Mouse (Mus musculus): ENCODE results near the gene Plekhh2.

The Plekhh2 gene

DNA sequence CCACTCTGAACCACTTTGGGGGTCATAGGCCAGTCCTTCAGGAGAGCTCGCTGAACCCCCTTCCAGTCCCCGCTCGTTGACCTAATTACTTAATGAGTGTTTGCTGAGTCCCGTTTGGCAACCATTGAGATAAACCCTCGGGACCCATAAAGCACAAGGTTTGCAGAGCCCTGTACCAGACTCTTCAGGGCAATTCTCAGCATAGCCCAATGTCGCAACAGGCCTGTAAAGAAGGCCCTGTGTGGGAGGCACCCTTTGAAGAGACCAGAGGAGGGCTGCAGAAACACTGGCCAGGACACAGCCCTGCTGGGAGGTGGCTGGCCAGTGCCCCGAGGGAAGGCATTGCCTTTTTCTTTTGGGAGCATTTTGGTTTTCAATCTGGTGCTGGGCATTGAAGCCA, 100.3 kb downstream of the Plekhh2 start:
- DNase-seq, result no peak

DNA sequence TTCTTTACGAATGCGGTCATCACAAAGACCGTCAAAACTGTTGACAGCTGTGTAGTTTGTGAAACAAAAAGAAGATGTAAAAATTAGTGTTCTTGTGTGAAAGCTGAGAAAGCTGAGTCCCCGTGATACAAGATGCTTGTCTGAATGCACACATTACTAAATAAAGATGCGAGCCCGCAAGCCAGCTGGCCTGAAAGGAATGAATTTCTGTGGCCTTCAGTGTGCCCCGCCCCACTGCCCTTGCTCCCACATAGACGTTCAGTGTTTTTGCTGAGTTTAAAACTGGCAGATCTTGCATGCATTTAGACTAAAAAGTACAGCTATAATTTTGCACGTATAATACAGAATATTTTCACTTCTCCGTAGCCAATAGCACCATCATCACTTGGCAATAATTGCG, 104.1 kb downstream of the Plekhh2 start:
- DNase-seq, result no peak

DNA sequence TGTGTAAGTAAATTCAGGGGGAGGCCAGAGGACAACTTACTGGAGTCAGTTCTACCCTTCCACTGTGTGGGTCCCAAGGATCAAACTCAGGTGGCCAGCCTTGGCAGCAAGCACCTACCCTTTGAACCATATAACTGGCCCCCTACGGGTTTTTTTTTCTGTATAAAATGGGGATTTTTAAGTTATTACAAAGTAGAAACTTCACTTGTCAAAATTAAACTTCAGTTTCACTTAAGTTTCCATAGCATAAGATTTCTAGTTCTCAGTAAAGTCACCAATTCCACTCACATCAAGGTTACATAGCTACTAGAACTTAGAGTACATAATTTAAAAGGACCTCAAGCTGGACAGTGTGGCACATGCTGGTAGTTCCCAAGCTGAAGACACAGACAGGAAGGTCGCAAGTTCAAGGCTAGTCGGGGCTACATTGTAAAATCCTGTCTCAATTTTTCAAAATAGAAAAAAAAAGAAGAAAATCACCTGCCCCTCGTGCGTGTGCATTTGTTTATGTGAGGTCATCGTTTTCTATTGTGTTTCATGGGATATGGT, 104.9 kb downstream of the Plekhh2 start:
- DNase-seq, result no peak

DNA sequence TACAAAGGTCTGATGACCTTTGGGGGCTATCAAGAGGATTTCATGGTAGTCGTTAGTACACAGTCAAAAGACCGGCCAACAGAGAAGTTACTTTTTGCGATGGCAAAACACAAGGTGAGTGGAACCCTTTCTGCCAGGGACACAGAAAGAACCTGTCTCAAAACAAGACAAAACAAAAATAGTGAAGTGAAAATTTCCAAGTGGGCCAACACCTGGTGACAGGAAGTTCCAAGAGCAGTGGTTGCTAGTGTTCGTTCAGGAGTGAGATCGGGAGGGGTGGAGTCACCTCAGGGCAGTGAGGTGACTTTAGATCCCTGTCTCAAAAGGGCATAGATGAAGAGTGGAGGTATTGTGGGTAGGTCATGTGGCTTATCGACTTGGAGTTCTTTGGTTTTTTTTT, 106.3 kb downstream of the Plekhh2 start:
- DNase-seq, result no peak

DNA sequence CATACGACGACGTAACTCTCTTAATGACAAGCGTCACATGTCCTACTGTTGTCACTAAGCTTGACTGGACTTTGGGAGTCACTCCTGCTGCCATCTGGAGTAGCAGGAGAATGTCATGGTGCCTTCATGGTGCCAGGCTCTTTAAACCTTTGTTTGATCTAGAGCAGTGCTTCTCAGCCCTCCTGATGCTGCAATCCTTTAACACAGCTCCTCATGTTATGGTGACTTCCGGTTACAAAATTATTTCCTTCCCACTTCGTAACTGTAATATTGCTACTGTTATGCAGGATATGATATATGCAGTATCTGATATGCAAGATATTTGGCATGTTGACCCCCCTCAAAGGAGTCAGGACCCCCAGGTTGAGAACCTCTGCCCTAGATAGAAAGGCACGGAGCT, 107.4 kb downstream of the Plekhh2 start:
- DNase-seq, result no peak

DNA sequence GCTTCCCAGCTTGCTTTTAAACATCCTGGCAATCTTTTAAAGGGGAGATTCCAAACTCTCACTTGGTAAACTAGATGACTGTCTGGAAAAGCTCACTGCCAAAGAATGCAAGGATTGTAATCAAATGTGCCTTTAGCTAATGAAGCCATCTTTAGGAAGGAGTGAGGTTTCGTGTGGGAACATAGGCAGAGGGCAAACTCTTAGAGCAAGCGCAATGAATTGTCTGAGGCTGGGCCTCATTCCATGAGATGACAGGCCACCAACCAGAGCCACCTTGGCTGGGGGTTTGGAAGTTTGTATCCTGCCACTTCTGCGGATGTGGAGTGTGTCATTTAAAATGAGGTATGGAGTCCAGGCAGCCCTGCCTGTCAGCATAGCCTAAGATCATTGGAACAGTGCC, 108.4 kb downstream of the Plekhh2 start:
- DNase-seq, result no peak

DNA sequence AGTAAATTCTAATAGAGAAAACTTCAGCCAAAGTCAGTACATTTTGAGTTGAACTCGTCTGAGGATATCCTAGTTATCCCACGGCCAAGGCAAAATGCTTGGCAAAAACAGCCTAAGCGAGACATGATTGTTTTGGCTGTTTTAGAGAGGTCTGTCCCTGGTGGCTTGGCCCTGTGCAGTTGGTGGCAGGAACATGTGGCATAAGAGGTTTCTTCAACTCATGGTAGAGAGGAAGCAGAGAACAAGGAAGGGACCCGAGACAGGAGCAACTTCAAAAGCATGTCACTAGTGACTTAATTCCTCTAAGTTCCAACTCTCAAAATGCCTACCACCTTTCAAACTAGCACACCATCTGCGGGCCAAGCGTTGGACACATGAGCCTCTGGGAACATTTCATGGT, 108.9 kb downstream of the Plekhh2 start:
- no peak for DNase-seq

DNA sequence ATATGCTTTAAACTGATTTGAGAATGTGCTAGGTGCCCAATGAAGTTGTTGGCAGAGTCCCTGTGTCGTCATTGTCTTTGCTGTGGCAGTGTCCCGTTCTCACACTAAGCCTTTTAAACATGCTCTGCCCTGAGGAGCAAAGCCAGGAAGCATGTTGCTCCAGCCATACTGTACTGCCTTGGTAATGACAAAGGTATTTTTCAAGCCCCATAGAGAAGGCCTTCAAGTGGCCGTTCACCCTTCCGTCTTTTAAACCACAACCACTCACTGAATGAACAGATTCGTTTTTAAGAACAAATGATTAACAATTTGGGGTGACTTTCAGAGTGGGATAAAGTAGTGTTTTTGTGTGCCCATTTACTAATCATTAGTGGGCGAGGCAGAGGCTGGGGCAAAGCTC, 109.5 kb downstream of the Plekhh2 start:
- DNase-seq, result no peak

DNA sequence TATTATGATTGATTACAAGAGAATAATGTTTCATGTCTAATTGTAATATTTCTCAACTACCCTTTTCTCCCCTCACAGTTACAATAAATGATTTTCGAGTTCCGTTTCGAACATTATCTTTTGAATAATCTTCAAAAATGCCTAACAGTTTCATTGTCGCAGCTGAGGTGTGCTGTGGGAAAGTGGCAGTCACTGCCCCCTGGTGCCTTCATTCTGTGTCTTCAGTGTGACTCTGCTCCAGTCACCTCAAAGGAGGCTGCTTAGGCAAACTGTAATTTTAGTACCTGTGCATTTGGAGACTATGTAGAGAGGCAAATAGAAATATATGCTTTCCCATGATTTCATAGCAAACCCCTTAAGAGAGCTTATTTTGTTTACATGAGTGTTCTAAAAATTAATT, 110.3 kb downstream of the Plekhh2 start:
- no peak for DNase-seq

DNA sequence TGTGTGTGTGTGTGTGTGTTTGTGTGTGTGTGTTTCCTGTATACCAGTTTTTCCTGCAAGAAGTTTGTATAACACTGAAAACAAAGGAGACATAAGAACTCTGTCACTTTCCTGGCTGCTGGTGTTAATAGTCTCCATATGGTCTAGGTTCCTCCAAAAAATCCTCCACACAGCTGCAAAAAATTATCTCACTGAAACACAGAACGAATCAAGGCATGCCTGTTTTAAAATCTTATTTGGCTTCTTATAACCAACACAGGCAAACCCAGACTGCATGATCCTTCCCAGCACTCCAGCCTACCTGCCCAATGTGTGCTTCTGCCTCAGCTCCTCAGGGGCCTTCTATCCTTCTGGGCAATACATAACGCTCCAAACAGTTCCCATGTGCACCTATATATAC, 111.2 kb downstream of the Plekhh2 start:
- DNase-seq, result no peak

DNA sequence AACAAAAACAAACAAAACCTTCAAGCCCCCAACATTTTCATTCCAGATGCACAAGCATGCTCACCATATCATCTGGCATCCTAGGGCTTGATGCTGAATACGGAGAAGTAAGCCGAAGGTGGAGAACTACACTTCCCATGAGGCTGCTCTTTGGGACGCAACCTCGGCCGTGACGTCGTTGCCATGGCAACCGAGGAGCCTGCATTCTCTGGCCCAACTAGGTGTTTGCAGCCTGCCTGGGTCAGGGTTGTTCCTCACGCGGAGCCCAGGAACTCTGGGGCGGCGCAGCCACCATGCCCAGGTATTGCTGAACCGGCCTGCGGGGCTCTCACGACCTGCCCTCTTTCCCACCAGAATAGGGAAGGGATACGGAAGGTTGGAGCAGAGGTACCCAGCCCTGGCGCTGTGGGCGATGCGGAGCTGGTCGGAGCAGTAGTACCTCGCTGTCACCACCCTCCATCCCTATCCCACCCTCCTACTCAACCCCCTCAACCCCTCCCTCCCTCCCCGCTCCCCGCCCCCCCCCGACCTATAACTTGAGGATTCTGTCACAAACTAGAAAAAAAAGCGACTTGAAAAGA, 114.7 kb downstream of the Plekhh2 start, which contains the start of gene Dync2li1:
Gene Dync2li1 (plus strand): TSS at position 221 of the 581 bp plus-strand sequence.
- peak; percentile 94 for DNase-seq

DNA sequence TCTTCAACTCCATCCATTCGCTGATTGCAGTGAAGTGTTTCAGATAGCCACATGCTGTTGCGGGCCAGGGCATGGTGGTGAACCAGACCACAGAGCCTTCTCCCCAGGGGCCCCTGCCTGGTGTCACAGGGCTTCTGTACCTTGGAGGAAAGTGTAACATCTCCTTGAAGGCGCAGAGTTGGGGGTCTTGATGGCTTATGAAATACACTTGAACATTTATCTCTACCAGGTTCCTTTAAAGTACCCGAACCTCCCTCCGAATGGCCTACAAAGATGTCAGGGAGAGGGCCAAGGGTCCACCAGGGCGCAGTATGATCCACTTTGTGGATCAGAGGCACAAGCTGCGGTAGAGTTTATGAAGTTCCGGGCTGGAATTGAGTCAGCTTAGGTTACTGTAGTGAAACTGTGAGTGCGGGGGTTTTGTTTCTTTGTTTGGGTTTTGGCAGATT, 115.2 kb downstream of the Plekhh2 start:
- DNase-seq, result peak; percentile 12

DNA sequence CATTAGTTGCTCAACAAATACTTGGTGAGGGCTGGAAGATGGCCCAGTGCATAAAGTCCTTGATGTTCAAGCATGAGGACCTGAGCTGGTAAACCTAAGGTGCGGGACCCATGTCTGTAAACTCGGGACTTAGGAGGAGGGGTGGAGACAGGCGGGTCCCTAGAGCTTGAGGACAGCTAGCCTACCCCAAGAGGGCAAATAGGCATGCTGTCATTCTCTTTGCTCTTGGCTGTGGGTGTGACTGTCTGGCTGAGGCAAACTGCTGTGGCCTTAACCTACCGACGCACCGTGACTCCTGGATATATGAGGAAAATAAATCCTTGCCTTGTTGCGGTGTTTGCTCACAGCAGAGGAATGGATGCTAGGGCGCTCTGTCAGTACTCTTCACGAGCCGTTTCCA, 116.0 kb downstream of the Plekhh2 start:
- DNase-seq, result no peak

DNA sequence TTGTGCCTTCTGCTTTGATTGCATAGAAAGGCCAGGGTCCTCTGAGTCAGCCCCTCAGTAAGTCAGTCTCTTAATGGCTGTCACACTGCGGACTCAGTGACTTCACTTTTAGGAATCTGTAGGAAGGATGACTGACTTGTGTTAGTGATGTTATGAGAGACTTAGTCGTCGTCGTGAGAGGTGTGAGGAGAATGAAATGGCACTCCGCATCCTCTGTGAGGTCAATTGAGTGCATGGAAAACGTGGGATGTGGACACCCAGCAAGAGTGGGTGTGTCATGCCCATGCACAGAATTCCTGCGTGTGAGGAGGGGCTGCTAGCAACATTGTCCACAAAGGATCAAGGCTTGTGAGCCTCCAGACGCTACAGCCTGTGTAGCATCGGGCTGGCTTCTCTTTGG, 116.9 kb downstream of the Plekhh2 start:
- peak; percentile 15 for DNase-seq

DNA sequence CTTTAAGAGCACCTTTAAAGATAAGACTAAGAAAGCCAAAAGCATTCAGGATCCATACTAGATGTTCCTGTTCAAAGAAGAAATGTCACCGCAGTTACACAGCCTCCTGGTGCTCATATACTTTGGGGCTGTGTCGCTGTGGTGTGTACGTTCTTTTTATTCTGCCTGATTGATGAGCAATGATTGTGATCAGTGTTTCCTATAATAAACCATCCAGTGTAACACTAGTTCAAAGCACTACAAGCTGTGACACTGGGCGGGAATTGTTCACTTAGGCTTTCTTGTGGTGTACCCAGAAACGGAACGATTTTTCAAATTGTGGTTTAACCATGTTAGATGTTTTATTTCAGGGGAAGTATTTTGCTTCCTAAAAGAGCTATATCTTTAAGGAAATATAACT, 120.1 kb downstream of the Plekhh2 start:
- DNase-seq, result no peak

DNA sequence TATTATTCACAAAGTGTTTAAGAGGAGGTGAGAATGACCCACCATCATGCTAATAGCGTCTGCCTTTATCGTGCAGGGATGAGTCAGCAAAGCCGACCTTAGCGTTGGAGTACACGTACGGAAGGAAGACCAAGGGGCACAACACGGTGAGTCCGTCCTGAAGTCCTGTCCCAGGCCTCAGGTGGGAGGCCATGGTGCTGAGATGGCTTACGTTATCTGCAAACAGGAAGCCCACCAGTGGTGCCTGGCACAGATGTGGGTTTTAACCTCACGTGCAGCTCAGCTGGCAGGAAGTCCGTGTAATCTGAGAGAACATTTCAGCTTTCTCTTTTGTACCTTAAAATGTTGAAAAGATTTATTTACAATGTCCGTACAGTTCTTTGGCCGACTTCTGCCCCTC, 121.7 kb downstream of the Plekhh2 start:
- DNase-seq, result no peak

DNA sequence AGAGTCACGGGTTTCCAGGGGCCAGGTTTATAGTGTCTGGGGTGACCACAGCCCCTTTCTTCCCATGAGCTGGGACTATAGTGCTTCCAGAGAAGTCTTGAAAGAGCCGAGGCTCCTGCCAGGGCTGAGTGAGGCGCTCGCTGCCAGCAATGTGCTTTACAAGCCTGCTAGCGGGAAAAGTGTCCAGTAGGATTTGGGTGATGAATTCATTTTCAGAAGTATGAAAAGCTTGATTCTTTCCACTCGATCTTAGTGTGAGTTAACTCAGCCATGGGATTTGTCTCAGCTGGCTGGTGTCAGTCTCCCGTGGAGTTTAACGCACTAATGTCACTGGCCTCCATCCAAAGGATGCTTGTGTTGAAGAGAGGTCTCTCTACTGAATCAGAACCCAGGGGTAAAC, 124.6 kb downstream of the Plekhh2 start:
- no peak for DNase-seq

DNA sequence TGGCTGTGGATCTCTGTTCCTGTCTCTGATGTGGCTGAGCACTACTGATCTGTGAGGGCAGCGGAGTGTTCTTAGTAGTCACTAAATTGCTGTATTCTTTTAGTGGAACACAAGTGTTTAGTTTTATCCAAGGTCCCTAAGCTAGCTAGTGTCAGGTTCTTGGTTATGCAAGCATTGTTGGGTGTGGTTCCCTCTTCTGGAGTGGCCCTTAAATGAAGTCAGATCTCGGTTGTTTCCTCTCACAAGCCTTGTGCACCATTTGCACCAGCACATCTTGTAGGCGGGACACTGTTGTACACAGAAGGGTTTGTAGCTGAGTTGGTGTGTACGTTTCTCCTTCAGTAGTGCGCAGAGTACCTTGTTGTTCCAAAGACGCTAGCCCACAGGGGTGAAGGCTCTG, 126.3 kb downstream of the Plekhh2 start:
- no peak for DNase-seq

DNA sequence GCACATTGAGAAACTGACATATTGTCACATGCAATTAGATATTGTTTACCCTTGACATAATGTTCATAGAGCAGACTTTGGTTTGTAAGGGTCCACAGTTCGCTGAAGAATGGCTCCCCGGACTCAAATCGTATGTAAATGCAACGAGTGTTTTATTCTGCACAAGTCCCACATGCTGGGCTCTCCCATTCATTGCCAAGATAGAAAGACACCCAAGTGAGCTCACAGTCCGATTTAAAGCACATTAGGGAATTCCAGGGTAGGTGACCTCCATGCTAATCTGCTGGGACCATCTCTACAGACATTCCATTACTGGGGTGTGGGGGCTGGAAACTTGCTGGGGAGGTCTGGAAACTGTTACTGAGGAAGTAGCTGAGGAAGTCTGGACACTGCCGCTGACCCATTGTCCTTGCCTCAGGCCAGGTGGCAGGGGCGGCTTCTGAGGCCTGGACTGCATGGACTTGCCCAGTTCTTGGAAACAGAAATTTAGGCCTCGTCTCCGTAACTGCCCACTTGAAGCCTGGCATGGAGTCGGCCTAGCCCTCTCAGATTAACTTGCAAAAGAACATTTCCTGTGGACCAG, 128.2 kb downstream of the Plekhh2 start:
- no peak for DNase-seq

DNA sequence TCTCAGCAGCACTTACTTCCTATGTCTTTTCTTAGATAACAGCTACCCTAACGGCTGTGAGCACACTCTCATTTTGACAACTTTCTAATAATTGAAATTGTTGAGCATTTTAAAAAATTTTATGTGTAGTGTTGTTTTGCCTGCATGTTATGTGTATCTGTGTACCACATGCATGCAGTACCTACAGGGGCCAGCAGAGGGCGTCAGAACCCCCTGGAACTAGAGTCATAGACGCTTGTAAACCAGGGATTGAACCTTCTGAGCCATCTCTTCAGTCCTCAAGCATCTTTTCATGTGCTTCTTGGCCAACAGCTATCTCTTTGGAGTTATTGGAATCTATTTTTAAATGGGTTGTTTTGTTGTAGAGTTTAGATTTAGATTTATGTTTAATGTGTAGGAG, 130.2 kb downstream of the Plekhh2 start:
- peak; percentile 30 for DNase-seq

DNA sequence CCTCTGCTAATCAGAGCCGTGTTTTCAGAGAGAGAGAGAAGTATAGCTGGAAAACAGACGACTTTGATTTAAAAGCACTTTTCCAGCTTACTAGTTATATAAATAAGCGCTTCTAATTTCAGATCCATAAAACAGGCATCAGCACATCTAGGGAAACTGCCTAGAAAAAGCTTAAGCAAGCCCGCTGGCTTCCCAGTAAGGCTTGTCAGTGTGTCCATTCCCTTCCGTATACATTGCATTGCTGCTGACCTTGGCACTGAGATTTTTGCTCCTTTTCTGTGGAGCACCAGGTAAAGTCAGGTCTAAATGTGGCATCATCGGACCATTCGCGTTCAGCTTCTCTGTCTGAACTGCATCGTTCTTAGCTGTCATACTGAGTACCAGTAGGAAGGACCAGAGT, 130.6 kb downstream of the Plekhh2 start:
- DNase-seq, result no peak

DNA sequence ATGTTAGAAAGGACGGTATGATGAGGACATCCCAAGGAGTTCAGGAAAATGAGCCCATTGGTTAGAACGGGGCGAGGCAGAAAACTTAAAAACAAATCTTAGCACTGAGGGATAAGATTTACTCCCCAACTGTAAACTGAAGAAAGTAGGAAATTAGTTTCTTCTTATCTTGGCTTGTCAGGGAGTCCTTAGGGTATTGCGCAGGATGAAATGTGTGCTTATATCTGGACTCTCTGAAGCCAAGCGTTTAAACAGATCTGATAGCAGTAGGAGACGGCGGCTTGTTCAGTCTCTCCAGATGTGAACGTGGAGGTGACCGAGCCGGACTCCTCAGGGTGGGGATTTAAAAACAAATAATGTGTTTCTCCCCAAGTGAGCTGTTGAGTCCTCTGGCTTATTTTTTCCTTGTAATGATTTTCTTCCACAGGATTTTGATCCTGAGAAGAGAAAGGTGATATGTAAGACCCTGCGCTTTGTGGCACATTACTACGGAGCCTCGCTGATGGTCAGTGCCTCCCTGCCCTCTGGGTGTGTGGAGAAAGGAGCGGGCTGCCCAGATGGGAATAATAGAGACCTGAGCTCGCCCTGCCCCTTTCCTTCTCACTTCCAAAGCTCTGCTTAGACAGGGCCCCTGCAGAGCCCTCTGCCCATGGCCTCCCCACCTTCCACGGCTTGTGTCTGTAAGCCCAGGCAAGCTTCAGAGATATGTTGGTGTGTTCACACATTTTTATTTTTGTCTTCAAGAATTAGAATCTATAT, 132.8 kb downstream of the Plekhh2 start:
- DNase-seq, result no peak

DNA sequence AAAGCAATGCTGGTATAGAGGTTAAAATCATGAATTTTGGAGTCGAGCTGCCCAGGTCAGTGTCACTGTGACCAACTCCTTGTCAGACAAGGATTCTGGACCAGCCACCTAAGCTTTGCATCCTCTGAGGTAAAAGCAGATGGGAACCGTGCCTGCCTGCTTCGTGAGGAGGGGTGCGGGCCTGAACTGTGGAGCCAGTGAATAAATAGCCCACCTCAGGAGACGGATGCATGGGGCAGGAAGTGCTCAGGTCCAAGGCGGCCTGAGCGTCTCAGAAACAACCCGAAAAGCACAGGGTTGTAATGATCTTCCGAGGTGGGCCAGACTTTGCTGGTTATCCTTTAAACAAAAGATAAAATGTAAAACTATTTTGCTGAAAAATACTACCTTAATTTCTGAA, 133.4 kb downstream of the Plekhh2 start:
- no peak for DNase-seq

DNA sequence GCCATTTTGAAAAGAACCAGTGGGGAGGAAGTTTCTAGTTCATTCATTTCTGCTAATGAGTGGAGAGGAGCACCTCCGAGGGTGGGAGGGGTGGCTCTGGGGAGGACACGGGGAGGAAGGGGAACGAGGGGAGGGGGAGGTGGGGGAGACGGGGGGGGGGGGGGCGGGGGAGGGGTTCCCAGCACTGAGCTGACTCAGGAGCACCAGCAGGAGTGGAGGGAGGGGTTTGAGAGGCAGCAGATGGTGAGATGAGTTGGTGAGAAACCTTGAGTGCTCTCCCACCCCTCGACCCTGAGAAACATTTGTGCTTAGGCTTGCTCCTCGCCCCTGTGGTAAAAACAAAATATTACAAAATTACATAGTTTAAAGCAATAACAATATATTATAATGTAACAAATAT, 134.2 kb downstream of the Plekhh2 start:
- no peak for DNase-seq
